Mouse (Mus musculus) liver, embryonic 14.5 days (tissue): Measurements from ENCODE around the gene Lrrc74b.

ENCODE experiments used
- CTCF ChIP-seq: IDR thresholded peaks from 2 replicates; pipeline ENCODE4 v1.5.1; 2016; ENCODE audit warnings: antibody characterized with exemption, low read depth, control low read depth
- EP300 ChIP-seq: IDR thresholded peaks from 2 replicates; pipeline ENCODE4 v1.6.1; 2016; ENCODE audit warnings: antibody characterized with exemption, low read depth

DNA sequence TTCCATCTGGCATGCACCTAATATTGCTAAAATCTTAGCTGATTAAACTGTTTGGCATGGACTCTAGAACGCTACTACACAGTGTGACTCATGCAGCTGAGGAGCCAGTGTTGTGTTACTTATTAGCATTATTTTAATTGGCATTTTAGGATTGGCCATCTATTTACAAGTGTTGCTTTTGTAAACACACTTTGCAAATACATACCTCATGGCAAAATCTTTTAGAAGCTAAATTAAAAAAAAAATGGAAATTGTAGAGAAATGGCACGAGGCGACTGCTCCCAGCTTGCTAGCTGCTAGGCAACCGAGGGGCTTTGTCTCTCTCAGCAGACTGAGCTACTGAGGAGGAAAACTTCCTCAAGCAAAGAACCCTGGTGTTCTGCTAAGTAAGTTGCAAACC, 43.9 kb upstream of the Lrrc74b start:
- TF ChIP-seq CTCF: no peak
- TF ChIP-seq EP300: no peak
